16 mouse cellular contexts compared by ENCODE assay signal in genomic region chr11:117946996-117947419, GRCm38 (mm10). TPM values are rescaled to one million over a fixed set of nuclear protein-coding genes. Genes with fewer than 3 reads are reported as not detected.
DNase-seq lines count a peak whose midpoint lies in the region; ATAC-seq and TF ChIP-seq lines count a peak whose summit lies in the region.
"Had no signal": no experiment of that assay in that cellular context is flagged by ENCODE, and none has a peak within 500 bp of the region (broad histone marks: within the 10 kb centered on the region; RNA-seq: fewer than 3 reads in every experiment).

No protein-coding gene starts in this region.

- 23% methylated on average over 10 of the region's 10 CpGs for WGBS in spleen, adult 2 months

- H3K4me1 ChIP-seq in spleen, adult 2 months (ENCODE audit: control insufficient read depth, insufficient read depth, insufficient read length) = peaks cover 37% of the 10 kb centered on the region
- H3K4me1 ChIP-seq in bone marrow macrophage, adult 2 months (ENCODE audit: control insufficient read depth, insufficient read depth, low read length) = peaks cover 50% of the 10 kb centered on the region
- H3K4me1 ChIP-seq in megakaryocyte, embryonic 14.5 days = peaks cover 75% of the 10 kb centered on the region

- no peak for ATAC-seq in megakaryocyte progenitor cell, adult 5-6 weeks (replicated peaks; ENCODE audit: poor library complexity)
- ATAC-seq: forebrain, embryonic 14.5 days; liver, embryonic 12.5 days; lung, postnatal 0 days; Patski had no signal

- H3K27me3 ChIP-seq in spleen, adult 2 months (ENCODE audit: control insufficient read depth, insufficient read depth, low read length) = no peaks in the 10 kb centered on the region
- peaks cover 22% of the 10 kb centered on the region for H3K27me3 ChIP-seq in megakaryocyte, embryonic 14.5 days (replicated peaks)
- H3K27me3 ChIP-seq: Patski had no signal

- no peaks in the 10 kb centered on the region for H3K36me3 ChIP-seq in spleen, adult 2 months (ENCODE audit: control insufficient read depth, insufficient read depth, low read length)
- no peaks in the 10 kb centered on the region for H3K36me3 ChIP-seq in megakaryocyte, embryonic 14.5 days (replicated peaks; ENCODE audit: low read length)
- H3K36me3 ChIP-seq: hindbrain, embryonic 15.5 days; liver, embryonic 12.5 days; midbrain, embryonic 10.5 days had no signal

- no peak for DNase-seq in spleen, adult 2 months (ENCODE audit: low read depth in 1 of 2, low spot score in 2 of 2)
- no peak for DNase-seq in spleen, adult 12 weeks (ENCODE audit: low spot score)
- DNase-seq in cerebellum, postnatal 36 days = no peak
- no peak for DNase-seq in urinary bladder, postnatal 36 days (ENCODE audit: low spot score in 2 of 2)
- DNase-seq: cerebellum, adult 8-10 months; heart, postnatal 14 days; kidney, adult 9 months had no signal

- H3K9me3 ChIP-seq in megakaryocyte, embryonic 14.5 days = peaks cover 3% of the 10 kb centered on the region; the same call in 1 of the 2 replicates
- H3K9me3 ChIP-seq: hindbrain, embryonic 15.5 days; liver, embryonic 12.5 days; midbrain, embryonic 10.5 days had no signal

- no peak for TF ChIP-seq CTCF in spleen, adult 2 months (IDR thresholded peaks at IDR 0.05; ENCODE audit: extremely low read depth, insufficient read depth, insufficient read length, insufficient replicate concordance)
- TF ChIP-seq CTCF in bone marrow macrophage, adult 2 months (IDR thresholded peaks at IDR 0.05; ENCODE audit: low read depth, low read length) = no peak

- H3K4me3 ChIP-seq in spleen, adult 2 months (ENCODE audit: extremely low read depth, insufficient read depth, insufficient read length) = no peak overlapping the region
- H3K4me3 ChIP-seq in bone marrow macrophage, adult 2 months (ENCODE audit: insufficient read depth, low read length) = peak overlapping the region; percentile 37
- peak overlapping the region; percentile 39 for H3K4me3 ChIP-seq in megakaryocyte, embryonic 14.5 days (replicated peaks)
- H3K4me3 ChIP-seq: hindbrain, embryonic 15.5 days; liver, embryonic 12.5 days; midbrain, embryonic 10.5 days had no signal

- no peak for TF ChIP-seq POLR2A in spleen, adult 2 months (IDR thresholded peaks at IDR 0.05; ENCODE audit: low read depth, low read length)
- TF ChIP-seq POLR2A in bone marrow macrophage, adult 2 months (IDR thresholded peaks at IDR 0.05; ENCODE audit: borderline replicate concordance, low read depth, low read length) = no peak

- peak overlapping the region; percentile 69 for H3K27ac ChIP-seq in spleen, adult 2 months (ENCODE audit: insufficient read depth, low read length)
- peak overlapping the region; percentile 92 for H3K27ac ChIP-seq in bone marrow macrophage, adult 2 months (ENCODE audit: insufficient read depth, low read depth, low read length)
- H3K27ac ChIP-seq: hindbrain, embryonic 15.5 days; liver, embryonic 12.5 days; midbrain, embryonic 10.5 days had no signal

RNA-seq across cellular contexts. Expression of gene Socs3, which starts 22.8 kb away (rescaled TPM):
- polyA plus RNA-seq in spleen, adult 2 months (2012; rRNA removed) = 22.0 and 31.0 TPM in 2 replicates
- polyA plus RNA-seq in bone marrow macrophage, adult 2 months (2012; ENCODE audit: insufficient read depth, insufficient read length, missing spikeins) = 6.9 and 7.1 TPM in 2 replicates
- polyA plus RNA-seq in megakaryocyte, embryonic 14.5 days (2012; ENCODE audit: insufficient read depth, low replicate concordance) = 54.8 and 75.2 TPM in 2 replicates
- total RNA-seq in megakaryocyte progenitor cell, adult 5-6 weeks (2015) = 0.76 and 0.96 TPM in 2 replicates
- 0.79 and 1.1 TPM in 2 replicates for total RNA-seq in megakaryocyte progenitor cell, adult 5-6 weeks (2017)

RNA-seq across cellular contexts. Expression of gene Pgs1, which starts 39.1 kb away (rescaled TPM):
- polyA plus RNA-seq in spleen, adult 2 months (2012; rRNA removed) = 35.6 and 43.7 TPM in 2 replicates
- 35.4 and 37.1 TPM in 2 replicates for polyA plus RNA-seq in bone marrow macrophage, adult 2 months (2012; ENCODE audit: insufficient read depth, insufficient read length, missing spikeins)
- 16.0 and 43.0 TPM in 2 replicates for polyA plus RNA-seq in megakaryocyte, embryonic 14.5 days (2012; ENCODE audit: insufficient read depth, low replicate concordance)
- total RNA-seq in megakaryocyte progenitor cell, adult 5-6 weeks (2015) = 13.0 and 14.7 TPM in 2 replicates
- 15.6 and 18.7 TPM in 2 replicates for total RNA-seq in megakaryocyte progenitor cell, adult 5-6 weeks (2017)
